Mouse (Mus musculus): ENCODE results near the gene Rnf19b. TPM values are rescaled to one million over a fixed set of nuclear protein-coding genes. Genes with fewer than 3 reads are reported as not detected.
A peak's percentile ranks its signal among the peaks of the same experiment; 100 is the strongest.

Gene Rnf19b
- polyA plus RNA-seq, 1 experiment from 2014 or later = 9.0 TPM

GRCm38 (mm10) chr4:129030746-129031145 is 27.3 kb upstream of the Rnf19b start:
- H3K27ac ChIP-seq (replicated peaks; ENCODE audit: low read depth, low read length) = no peak overlapping the region
- no peak overlapping the region for H3K9ac ChIP-seq (replicated peaks; ENCODE audit: low read length)
- no peaks in the 10 kb centered on the region for H3K9me3 ChIP-seq (replicated peaks; ENCODE audit: control insufficient read depth, low read length)
- no peak overlapping the region for H3K4me2 ChIP-seq (ENCODE audit: low read depth, low read length)
- no peaks in the 10 kb centered on the region for H3K27me3 ChIP-seq (ENCODE audit: control insufficient read depth, insufficient read depth, low read length)
- H3K36me3 ChIP-seq (replicated peaks; ENCODE audit: control insufficient read depth, insufficient read depth, low read depth, low read length) = no peaks in the 10 kb centered on the region
- ATAC-seq (replicated peaks; ENCODE audit: insufficient number of reproducible peaks, low FRiP score, low TSS enrichment, low read depth) (no peak), DNase-seq (ENCODE audit: low spot score) (no peak)
- no peaks in the 10 kb centered on the region for H3K4me1 ChIP-seq (ENCODE audit: control insufficient read depth, insufficient read depth, low read length)
- H3K4me3 ChIP-seq (ENCODE audit: low read depth, low read length) = no peak overlapping the region
- 84% methylated on average over 4 of the region's 4 CpGs for WGBS

DNA sequence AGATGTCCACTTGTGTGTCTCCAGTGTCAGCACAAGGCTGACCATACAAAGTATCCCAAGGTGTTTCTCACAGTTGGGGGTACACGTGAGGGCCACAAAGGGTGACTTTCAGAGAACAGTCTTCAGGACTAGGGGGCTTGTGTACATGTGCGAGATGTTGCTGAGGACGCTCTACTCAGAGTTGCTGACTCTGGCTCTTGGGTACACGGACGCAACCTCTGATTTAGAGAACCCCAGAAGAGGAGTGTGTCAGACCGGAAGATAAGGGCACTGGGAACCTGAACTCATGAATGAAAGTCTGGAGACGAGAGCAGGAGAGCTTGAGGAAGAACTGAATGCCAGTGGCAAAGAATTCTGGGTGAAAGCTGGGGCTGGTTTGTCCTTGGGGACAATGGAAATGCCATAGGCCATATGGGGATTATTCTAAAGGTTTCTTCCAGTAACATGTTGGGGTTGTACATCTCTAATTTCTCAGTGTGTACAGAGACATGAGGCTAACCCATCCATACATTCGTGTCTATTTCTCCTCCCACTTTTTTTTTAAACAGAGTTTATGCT is 26.6 kb upstream of the Rnf19b start:
- H3K9me3 ChIP-seq (replicated peaks; ENCODE audit: control insufficient read depth, low read length) = no peaks in the 10 kb centered on the region
- no peak for ATAC-seq (replicated peaks; ENCODE audit: insufficient number of reproducible peaks, low FRiP score, low TSS enrichment, low read depth)
- no peak overlapping the region for H3K4me3 ChIP-seq (ENCODE audit: low read depth, low read length)
- WGBS = 81% methylated on average over 8 of the region's 8 CpGs
- no peaks in the 10 kb centered on the region for H3K27me3 ChIP-seq (ENCODE audit: control insufficient read depth, insufficient read depth, low read length)
- H3K4me1 ChIP-seq (ENCODE audit: control insufficient read depth, insufficient read depth, low read length) = no peaks in the 10 kb centered on the region
- H3K9ac ChIP-seq (replicated peaks; ENCODE audit: low read length) = no peak overlapping the region
- H3K4me2 ChIP-seq (ENCODE audit: low read depth, low read length) = no peak overlapping the region
- H3K36me3 ChIP-seq (replicated peaks; ENCODE audit: control insufficient read depth, insufficient read depth, low read depth, low read length) = no peaks in the 10 kb centered on the region
- H3K27ac ChIP-seq (replicated peaks; ENCODE audit: low read depth, low read length) = no peak overlapping the region
- DNase-seq (ENCODE audit: low spot score) = no peak

GRCm38 (mm10) chr4:129032133-129032962 is 25.7 kb upstream of the Rnf19b start:
- no peak for ATAC-seq (replicated peaks; ENCODE audit: insufficient number of reproducible peaks, low FRiP score, low TSS enrichment, low read depth)
- WGBS = 70% methylated on average over 11 of the region's 11 CpGs
- Histone ChIP-seq H3K27ac (replicated peaks; ENCODE audit: low read depth, low read length) (no peak overlapping the region), H3K36me3 (replicated peaks; ENCODE audit: control insufficient read depth, insufficient read depth, low read depth, low read length) (no peaks in the 10 kb centered on the region), H3K4me1 (ENCODE audit: control insufficient read depth, insufficient read depth, low read length) (no peaks in the 10 kb centered on the region), H3K4me2 (ENCODE audit: low read depth, low read length) (no peak overlapping the region), H3K9ac (replicated peaks; ENCODE audit: low read length) (no peak overlapping the region), H3K27me3 (ENCODE audit: control insufficient read depth, insufficient read depth, low read length) (no peaks in the 10 kb centered on the region), H3K4me3 (ENCODE audit: low read depth, low read length) (no peak overlapping the region), H3K9me3 (replicated peaks; ENCODE audit: control insufficient read depth, low read length) (no peaks in the 10 kb centered on the region)
- no peak for DNase-seq (ENCODE audit: low spot score)

DNA sequence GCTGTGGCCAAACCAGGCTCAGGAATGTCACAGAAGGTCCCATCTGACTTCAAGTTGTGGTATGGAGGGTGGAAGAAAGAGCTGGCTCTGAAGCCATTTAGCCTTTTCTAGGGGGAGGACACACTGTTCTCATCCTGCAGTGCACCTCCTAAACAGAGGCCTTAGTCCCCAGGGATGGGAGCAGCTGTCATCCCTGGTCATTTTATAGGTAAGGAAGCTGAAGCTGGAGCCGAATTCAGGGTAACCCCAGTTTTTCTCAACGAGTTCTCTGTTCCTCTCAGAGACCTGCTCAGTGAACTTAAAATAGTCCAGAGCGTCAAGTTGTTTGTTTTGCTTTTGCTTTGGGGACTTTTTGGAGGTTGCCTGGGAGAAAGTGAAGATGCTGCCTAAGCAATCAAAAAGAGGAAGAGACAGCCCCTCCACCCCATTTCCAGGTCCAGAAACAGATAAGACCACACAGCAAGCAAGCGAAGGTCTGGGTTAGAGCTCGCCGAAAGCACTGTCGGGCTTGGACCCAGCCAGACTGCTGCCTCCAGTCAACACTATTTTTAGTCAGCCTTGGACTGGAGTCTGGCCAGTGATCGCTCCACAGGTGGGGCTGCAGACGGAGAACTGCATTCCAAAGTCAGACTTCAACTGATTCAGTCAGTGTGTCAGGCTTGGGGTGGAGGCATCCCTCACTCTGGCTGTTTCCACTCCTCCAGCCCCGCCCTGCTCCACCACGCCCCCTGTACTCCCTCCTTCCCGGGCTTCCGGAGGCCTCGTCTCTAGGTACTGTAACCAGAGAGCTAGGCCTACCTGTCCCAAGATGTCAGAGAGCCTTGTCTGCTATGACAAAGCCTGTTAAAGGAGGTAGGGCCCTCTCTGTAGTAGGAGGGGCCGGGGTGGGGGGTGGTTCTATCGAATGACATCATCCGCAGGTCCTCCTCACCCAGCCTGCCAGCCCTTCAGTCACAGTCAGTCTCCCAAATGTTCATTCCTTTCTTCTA is 24.8 kb upstream of the Rnf19b start:
- Histone ChIP-seq H3K36me3 (replicated peaks; ENCODE audit: control insufficient read depth, insufficient read depth, low read depth, low read length) (no peaks in the 10 kb centered on the region), H3K4me1 (ENCODE audit: control insufficient read depth, insufficient read depth, low read length) (no peaks in the 10 kb centered on the region), H3K9ac (replicated peaks; ENCODE audit: low read length) (no peak overlapping the region; the same call in 1 of the 2 replicates), H3K27ac (replicated peaks; ENCODE audit: low read depth, low read length) (no peak overlapping the region), H3K9me3 (replicated peaks; ENCODE audit: control insufficient read depth, low read length) (no peaks in the 10 kb centered on the region), H3K4me2 (ENCODE audit: low read depth, low read length) (peak overlapping the region; percentile 1; the same call in 1 of the 2 replicates), H3K4me3 (ENCODE audit: low read depth, low read length) (no peak overlapping the region), H3K27me3 (ENCODE audit: control insufficient read depth, insufficient read depth, low read length) (no peaks in the 10 kb centered on the region)
- ATAC-seq (replicated peaks; ENCODE audit: insufficient number of reproducible peaks, low FRiP score, low TSS enrichment, low read depth) = peak; percentile 84
- DNase-seq (ENCODE audit: low spot score) = peak; percentile 75
- 25% methylated on average over 17 of the region's 17 CpGs for WGBS

- H3K4me2 ChIP-seq (ENCODE audit: low read depth, low read length) = no peak overlapping the region
- no peak overlapping the region for H3K4me3 ChIP-seq (ENCODE audit: low read depth, low read length)
- no peaks in the 10 kb centered on the region for H3K36me3 ChIP-seq (replicated peaks; ENCODE audit: control insufficient read depth, insufficient read depth, low read depth, low read length)
- ATAC-seq (replicated peaks; ENCODE audit: insufficient number of reproducible peaks, low FRiP score, low TSS enrichment, low read depth) (no peak), DNase-seq (ENCODE audit: low spot score) (no peak)
- no peaks in the 10 kb centered on the region for H3K27me3 ChIP-seq (ENCODE audit: control insufficient read depth, insufficient read depth, low read length)
- no peaks in the 10 kb centered on the region for H3K4me1 ChIP-seq (ENCODE audit: control insufficient read depth, insufficient read depth, low read length)
- WGBS = 95% methylated on average over 3 of the region's 3 CpGs
- no peak overlapping the region for H3K9ac ChIP-seq (replicated peaks; ENCODE audit: low read length)
- no peaks in the 10 kb centered on the region for H3K9me3 ChIP-seq (replicated peaks; ENCODE audit: control insufficient read depth, low read length)
- no peak overlapping the region for H3K27ac ChIP-seq (replicated peaks; ENCODE audit: low read depth, low read length)
These were observed 23.8 kb upstream of the Rnf19b start for GRCm38 (mm10) chr4:129034224-129034623.

DNA sequence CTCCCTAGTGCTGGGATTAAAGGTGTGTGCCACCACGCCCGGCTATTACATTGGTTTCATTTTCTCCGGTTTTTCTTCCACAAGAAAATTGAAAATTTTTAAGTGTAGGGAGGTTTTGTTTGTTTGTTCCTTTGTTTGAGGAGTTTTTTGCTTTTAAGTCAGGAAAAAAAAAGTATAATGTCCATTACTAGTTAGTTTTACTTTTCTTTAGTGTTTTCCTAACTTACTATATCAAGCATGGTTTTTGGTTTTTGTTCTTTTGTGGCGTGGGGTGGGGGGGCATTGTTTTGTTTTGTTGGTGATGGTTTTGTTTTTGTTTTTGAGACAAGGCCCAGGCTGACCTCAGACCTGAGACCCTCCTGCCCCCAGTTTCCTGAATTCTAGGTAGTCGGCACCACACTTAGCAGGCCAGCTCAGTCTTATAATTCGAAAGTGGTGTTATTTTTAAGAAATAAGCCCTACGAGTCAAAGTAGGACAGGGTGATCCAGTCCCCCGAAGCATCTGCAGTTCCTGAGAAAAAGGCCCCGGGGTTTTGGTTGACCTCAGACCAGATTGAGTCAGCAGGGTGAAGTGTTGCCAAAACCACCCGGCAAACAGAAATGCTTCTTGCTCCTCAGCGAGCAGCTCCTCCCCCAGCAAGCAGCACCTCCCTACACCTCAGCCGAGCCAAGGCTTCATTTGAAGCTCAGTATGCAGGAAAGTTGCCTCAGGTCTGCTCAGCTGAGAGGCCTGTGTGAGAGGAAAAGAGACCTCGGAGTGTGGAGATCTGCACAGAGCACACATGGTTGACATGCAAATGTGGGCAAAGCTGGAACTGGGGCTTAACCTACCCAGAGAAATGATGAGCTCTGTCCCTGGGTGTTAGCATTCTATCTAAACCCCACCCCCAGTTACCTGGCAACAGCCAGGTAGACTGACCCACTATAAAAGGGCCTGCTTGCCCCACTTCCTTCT is 23.1 kb upstream of the Rnf19b start:
- H3K36me3 ChIP-seq (replicated peaks; ENCODE audit: control insufficient read depth, insufficient read depth, low read depth, low read length) = no peaks in the 10 kb centered on the region
- ATAC-seq (replicated peaks; ENCODE audit: insufficient number of reproducible peaks, low FRiP score, low TSS enrichment, low read depth) (no peak), DNase-seq (ENCODE audit: low spot score) (no peak)
- no peaks in the 10 kb centered on the region for H3K27me3 ChIP-seq (ENCODE audit: control insufficient read depth, insufficient read depth, low read length)
- H3K27ac ChIP-seq (replicated peaks; ENCODE audit: low read depth, low read length) = no peak overlapping the region
- no peak overlapping the region for H3K9ac ChIP-seq (replicated peaks; ENCODE audit: low read length)
- no peak overlapping the region for H3K4me3 ChIP-seq (ENCODE audit: low read depth, low read length)
- 45% methylated on average over 13 of the region's 13 CpGs for WGBS
- H3K4me1 ChIP-seq (ENCODE audit: control insufficient read depth, insufficient read depth, low read length) = no peaks in the 10 kb centered on the region
- H3K4me2 ChIP-seq (ENCODE audit: low read depth, low read length) = no peak overlapping the region
- no peaks in the 10 kb centered on the region for H3K9me3 ChIP-seq (replicated peaks; ENCODE audit: control insufficient read depth, low read length)

- H3K36me3 ChIP-seq (replicated peaks; ENCODE audit: control insufficient read depth, insufficient read depth, low read depth, low read length) = no peaks in the 10 kb centered on the region
- no peak overlapping the region for H3K4me2 ChIP-seq (ENCODE audit: low read depth, low read length)
- H3K4me3 ChIP-seq (ENCODE audit: low read depth, low read length) = no peak overlapping the region
- H3K9ac ChIP-seq (replicated peaks; ENCODE audit: low read length) = no peak overlapping the region
- ATAC-seq (replicated peaks; ENCODE audit: insufficient number of reproducible peaks, low FRiP score, low TSS enrichment, low read depth) (no peak), DNase-seq (ENCODE audit: low spot score) (no peak)
- 62% methylated on average over 7 of the region's 7 CpGs for WGBS
- H3K27me3 ChIP-seq (ENCODE audit: control insufficient read depth, insufficient read depth, low read length) = no peaks in the 10 kb centered on the region
- no peak overlapping the region for H3K27ac ChIP-seq (replicated peaks; ENCODE audit: low read depth, low read length)
- H3K4me1 ChIP-seq (ENCODE audit: control insufficient read depth, insufficient read depth, low read length) = no peaks in the 10 kb centered on the region
- H3K9me3 ChIP-seq (replicated peaks; ENCODE audit: control insufficient read depth, low read length) = no peaks in the 10 kb centered on the region
These were observed 22.1 kb upstream of the Rnf19b start for GRCm38 (mm10) chr4:129035851-129036445.

Data from embryonic facial prominence, embryonic 11.5 days (tissue).